Mouse (Mus musculus) stomach, postnatal 0 days (tissue): ENCODE measurements at regions not wholly inside any gene's neighbourhood (a gene's known extent, or its start where the extent isn't known, plus 50 kb on each side); places are given as distances from the start of the nearest gene placed in this dataset.

Experiments
- ATAC-seq: fragments of 200-750 bp; cut with Nextera tagmentation; 2 replicates; pipeline ENCODE4 v1.8.0; 2017; ENCODE audit not compliant: low FRiP score, low TSS enrichment
- DNase-seq: peaks from one replicate; pipeline ENCODE4 v3.0.0-alpha.2; 2016; ENCODE audit warnings: low spot score
- H3K27ac ChIP-seq: fragments of 300-500 bp; sonication (generic); replicated peaks from 2 replicates; pipeline ENCODE4 v1.5.1; 2014; ENCODE audit warnings: mild to moderate bottlenecking, control low read depth
- H3K27me3 ChIP-seq: fragments of 300-500 bp; sonication (generic); 2 replicates; pipeline ENCODE4 v1.6.1; 2014; ENCODE audit warnings: low read length; ENCODE audit not compliant: control insufficient read depth, insufficient read depth
- H3K36me3 ChIP-seq: fragments of 300-500 bp; sonication (generic); 2 replicates; pipeline ENCODE4 v1.6.1; 2014; ENCODE audit warnings: low read length, mixed read lengths; ENCODE audit not compliant: control insufficient read depth, insufficient read depth
- H3K4me1 ChIP-seq: fragments of 300-500 bp; sonication (generic); replicated peaks from 2 replicates; pipeline ENCODE4 v1.6.1; 2014; ENCODE audit warnings: antibody characterized with exemption; ENCODE audit not compliant: control insufficient read depth, insufficient read depth
- H3K4me2 ChIP-seq: fragments of 300-500 bp; sonication (generic); replicated peaks from 2 replicates; pipeline ENCODE4 v1.6.1; 2014; ENCODE audit warnings: low read depth, mild to moderate bottlenecking, control low read depth, moderate library complexity
- H3K4me3 ChIP-seq: fragments of 300-500 bp; sonication (generic); 2 replicates; pipeline ENCODE4 v1.5.1; 2014; ENCODE audit warnings: low read depth, low read length, control low read depth
- H3K9ac ChIP-seq: fragments of 300-500 bp; sonication (generic); 2 replicates; pipeline ENCODE4 v1.6.1; 2014; ENCODE audit warnings: mild to moderate bottlenecking, low read length, control low read depth, mixed read lengths
- H3K9me3 ChIP-seq: fragments of 300-500 bp; sonication (generic); 2 replicates; pipeline ENCODE4 v1.6.1; 2016; ENCODE audit warnings: low read length; ENCODE audit not compliant: control insufficient read depth
- CTCF ChIP-seq: IDR thresholded peaks from 2 replicates; pipeline ENCODE4 v1.5.1; 2016; ENCODE audit warnings: antibody characterized with exemption, low read depth, mild to moderate bottlenecking, moderate library complexity
- EP300 ChIP-seq: optimal IDR thresholded peaks from 2 replicates; pipeline ENCODE3; 2016; ENCODE audit warnings: antibody characterized with exemption
- WGBS: fragments of 180-500 bp; shearing (Covaris S2); extraction: QIAGEN DNeasy Blood & Tissue Kit; methylation state at CpG from one replicate; pipeline ENCODE4 v1.1.7; 2014; 5-methylcytosine and 5-hydroxymethylcytosine counted together

DNA sequence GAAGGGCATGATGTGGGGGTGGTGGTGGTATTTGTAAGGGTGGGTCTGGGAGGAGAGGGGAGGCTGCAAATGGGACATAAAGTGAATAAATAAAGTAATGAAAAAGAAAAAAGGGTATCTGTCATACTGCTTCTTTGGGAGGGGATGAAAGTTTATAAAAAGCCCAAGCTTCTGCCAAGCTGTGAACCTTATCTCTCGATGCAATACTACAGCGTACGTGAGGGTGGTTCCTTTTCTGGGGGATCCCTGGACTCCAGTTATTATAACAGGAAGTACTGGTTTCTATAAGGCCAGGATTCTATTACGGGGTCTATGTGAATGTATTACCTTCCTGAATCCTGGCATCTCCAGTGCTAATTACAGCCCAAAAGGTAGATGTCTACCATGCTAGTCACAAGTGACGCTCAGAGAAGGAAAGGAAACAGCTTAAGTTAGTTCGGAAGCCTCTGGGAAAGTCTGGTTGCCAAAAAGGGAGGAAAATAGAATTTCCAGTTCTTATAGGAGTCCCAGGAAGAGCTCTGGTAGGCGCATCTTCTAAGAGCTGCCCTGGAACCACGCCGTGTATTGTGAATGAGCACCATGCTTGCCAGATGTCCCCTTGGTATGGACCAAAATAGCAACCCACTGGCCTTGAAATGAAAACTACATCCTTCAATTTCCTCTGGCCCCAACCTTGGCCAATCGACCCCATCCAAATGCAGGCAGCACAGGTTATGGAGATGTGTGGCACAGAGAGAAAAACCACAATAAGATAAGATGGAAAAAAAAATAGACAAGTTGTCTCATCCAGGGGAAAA lies 228.9 kb downstream of the Cog6 start:
- Histone ChIP-seq H3K4me3 (no peak overlapping the region), H3K36me3 (no peaks in the 10 kb centered on the region), H3K27me3 (no peaks in the 10 kb centered on the region), H3K9me3 (no peaks in the 10 kb centered on the region), H3K4me1 (no peaks in the 10 kb centered on the region), H3K9ac (no peak overlapping the region), H3K27ac (no peak overlapping the region), H3K4me2 (no peak overlapping the region)
- DNase-seq (no peak), ATAC-seq (no peak)
- WGBS = 86% methylated on average over 10 of the region's 10 CpGs
- TF ChIP-seq CTCF = no peak
- TF ChIP-seq EP300 = no peak

DNA sequence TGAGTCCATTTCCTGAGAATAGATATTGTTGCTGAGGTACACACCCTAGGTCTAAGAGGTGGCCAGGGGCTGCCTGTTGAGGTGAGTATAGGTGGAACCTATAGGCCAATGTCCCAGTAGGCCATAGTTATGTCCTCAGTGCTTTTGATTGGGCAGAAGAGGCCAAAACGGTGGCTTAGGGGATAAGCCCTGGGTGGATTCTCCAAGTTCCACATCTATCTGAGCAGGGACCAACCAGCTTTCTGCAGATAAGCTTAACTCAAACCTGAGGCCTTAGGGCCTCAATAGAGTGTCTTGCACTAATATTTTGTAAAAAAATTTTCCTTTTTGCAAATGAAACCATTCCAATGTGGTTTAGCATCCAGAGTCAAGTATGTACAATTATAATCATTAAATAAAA lies 231.4 kb downstream of the Cog6 start:
- TF ChIP-seq CTCF (no peak), EP300 (no peak)
- Histone ChIP-seq H3K9ac (no peak overlapping the region), H3K4me1 (no peaks in the 10 kb centered on the region), H3K4me3 (no peak overlapping the region), H3K27me3 (no peaks in the 10 kb centered on the region), H3K4me2 (no peak overlapping the region), H3K9me3 (no peaks in the 10 kb centered on the region), H3K36me3 (no peaks in the 10 kb centered on the region), H3K27ac (no peak overlapping the region)
- ATAC-seq = no peak
- WGBS = 67% methylated on average over 1 of the region's 1 CpGs
- no peak for DNase-seq

DNA sequence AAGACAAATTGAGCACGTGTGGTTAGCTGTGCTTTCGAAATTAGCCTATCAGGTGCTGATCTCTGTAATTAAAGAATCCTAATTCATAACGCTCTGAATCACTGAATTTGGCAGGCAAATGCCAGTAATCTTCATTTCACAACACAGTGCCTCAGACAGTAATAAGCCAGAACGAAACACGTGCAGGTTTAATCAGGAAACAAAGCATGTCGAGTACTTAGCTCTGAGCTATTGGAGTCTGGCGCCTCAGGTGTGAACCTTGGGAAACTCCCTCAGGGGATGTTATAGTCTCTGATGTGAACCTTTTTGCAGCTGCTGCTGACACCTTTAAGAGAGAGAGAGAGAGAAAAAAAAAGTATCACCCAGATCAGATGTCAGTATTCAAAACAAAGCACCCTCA lies 232.6 kb downstream of the Cog6 start:
- Histone ChIP-seq H3K27me3 (no peaks in the 10 kb centered on the region), H3K9ac (no peak overlapping the region), H3K4me1 (no peaks in the 10 kb centered on the region), H3K4me2 (no peak overlapping the region), H3K36me3 (no peaks in the 10 kb centered on the region), H3K9me3 (no peaks in the 10 kb centered on the region), H3K27ac (no peak overlapping the region), H3K4me3 (no peak overlapping the region)
- no peak for ATAC-seq
- DNase-seq = no peak
- TF ChIP-seq CTCF (no peak), EP300 (no peak)
- 44% methylated on average over 7 of the region's 7 CpGs for WGBS

DNA sequence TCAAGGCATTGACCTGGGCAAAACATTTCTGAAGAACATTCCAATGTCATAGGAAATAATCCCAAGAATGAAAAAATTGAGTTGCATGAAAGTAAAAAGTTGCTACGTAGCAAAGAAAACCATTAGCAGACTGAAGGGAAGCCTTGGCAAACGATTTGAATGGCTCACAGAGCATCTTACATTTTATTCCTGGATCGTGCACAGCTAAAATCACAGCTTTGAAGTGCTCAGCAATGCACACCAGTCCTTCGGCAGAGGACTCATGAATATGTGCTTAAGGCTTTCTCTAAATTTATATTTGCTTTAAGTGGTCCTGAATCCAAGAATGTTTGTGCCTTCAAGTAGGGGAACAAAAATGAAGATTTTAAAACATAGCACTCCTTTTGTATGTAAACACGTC lies 234.5 kb downstream of the Cog6 start:
- no peak overlapping the region for H3K4me3 ChIP-seq
- H3K36me3 ChIP-seq = no peaks in the 10 kb centered on the region
- H3K9ac ChIP-seq = no peak overlapping the region
- DNase-seq (no peak), ATAC-seq (no peak)
- no peak overlapping the region for H3K27ac ChIP-seq
- no peaks in the 10 kb centered on the region for H3K27me3 ChIP-seq
- H3K4me1 ChIP-seq = no peaks in the 10 kb centered on the region
- no peak for TF ChIP-seq EP300
- TF ChIP-seq CTCF = no peak
- no peaks in the 10 kb centered on the region for H3K9me3 ChIP-seq
- whole genome bisulfite sequencing = 67% methylated on average over 5 of the region's 5 CpGs
- no peak overlapping the region for H3K4me2 ChIP-seq

DNA sequence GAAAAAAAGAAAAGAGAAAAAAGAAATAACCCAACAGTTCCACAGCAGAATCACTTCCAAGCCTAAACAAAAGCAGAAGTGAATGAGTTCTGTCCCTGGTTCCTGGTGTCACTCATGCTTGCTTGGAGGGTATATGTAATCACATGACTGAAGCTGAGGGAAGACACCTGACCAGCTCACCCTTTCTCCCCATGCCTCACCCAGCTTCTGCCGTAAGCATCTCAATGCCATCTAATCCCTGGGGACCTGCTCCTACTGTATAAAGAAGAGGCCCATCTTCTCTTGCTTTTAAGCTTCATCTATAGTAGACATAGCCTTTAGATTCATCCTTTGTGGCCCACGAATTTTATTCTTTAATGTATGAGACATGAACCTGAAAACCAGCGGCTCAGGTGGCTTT lies 235.5 kb downstream of the Cog6 start:
- no peak overlapping the region for H3K4me2 ChIP-seq
- no peaks in the 10 kb centered on the region for H3K36me3 ChIP-seq
- TF ChIP-seq CTCF (no peak), EP300 (no peak)
- ATAC-seq (no peak), DNase-seq (no peak)
- H3K9ac ChIP-seq = no peak overlapping the region
- H3K9me3 ChIP-seq = no peaks in the 10 kb centered on the region
- no peaks in the 10 kb centered on the region for H3K27me3 ChIP-seq
- H3K27ac ChIP-seq = no peak overlapping the region
- H3K4me3 ChIP-seq = no peak overlapping the region
- H3K4me1 ChIP-seq = no peaks in the 10 kb centered on the region
- WGBS = 76% methylated on average over 3 of the region's 3 CpGs

DNA sequence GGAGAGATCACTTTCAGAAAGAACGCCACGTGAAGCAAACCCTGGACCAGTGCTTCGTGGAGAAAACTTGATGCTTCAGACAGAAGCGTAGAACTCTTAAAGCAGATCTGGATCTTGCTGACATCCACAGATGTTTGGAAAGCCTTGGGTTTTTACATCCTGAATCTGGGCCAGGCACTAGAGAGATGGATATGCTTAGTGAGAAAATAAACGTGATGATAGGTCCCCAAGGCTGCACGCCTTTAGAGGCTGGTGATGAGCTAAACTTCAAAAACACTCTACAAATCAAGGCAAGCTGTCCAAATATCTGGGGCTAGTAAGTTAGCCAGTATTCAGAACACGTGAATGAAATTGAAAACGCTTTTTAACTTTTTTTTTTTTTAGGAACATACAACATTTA lies 236.7 kb downstream of the Cog6 start:
- no peak for TF ChIP-seq CTCF
- TF ChIP-seq EP300 = no peak
- 75% methylated on average over 8 of the region's 8 CpGs for WGBS
- no peak overlapping the region for H3K9ac ChIP-seq
- H3K4me1 ChIP-seq = no peaks in the 10 kb centered on the region
- no peak overlapping the region for H3K4me3 ChIP-seq
- H3K4me2 ChIP-seq = no peak overlapping the region
- ATAC-seq (no peak), DNase-seq (no peak)
- H3K27ac ChIP-seq = no peak overlapping the region
- H3K9me3 ChIP-seq = no peaks in the 10 kb centered on the region
- H3K27me3 ChIP-seq = no peaks in the 10 kb centered on the region
- no peaks in the 10 kb centered on the region for H3K36me3 ChIP-seq
